In the genomic region with DNA sequence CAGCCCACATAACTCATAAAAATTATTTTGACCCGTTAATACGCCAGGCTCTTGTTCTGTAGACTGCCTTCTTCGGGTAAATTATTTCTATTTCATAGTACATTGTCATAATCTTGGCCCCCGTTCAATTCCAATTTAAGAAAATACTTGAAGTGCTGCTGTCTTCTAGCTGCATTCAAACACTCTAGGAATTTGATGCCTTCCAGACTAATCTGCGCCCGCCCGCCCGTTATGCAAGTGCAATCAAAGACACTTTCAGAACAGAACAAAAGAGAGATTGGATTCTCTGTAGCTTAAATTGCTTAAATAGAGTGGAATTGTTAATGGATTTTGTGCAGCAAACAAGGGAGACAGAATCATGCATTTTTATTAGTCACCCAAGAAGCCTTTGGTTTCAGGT, we compare ENCODE assay signal across 19 mouse cellular contexts.
DNase-seq lines count a peak whose midpoint lies in the region; ATAC-seq lines count a peak whose summit lies in the region.
"Had no signal": no experiment of that assay in that cellular context is flagged by ENCODE, and none has a peak within 500 bp of the region (broad histone marks: within the 10 kb centered on the region; RNA-seq: fewer than 3 reads in every experiment).

No protein-coding gene starts in this region.

- H3K9me3 ChIP-seq in forebrain, embryonic 11.5 days (ENCODE audit: control insufficient read depth, low read length) = no peaks in the 10 kb centered on the region
- H3K9me3 ChIP-seq in forebrain, embryonic 12.5 days = no peaks in the 10 kb centered on the region
- no peaks in the 10 kb centered on the region for H3K9me3 ChIP-seq in hindbrain, embryonic 14.5 days (ENCODE audit: control insufficient read depth, low read length)
- no peaks in the 10 kb centered on the region for H3K9me3 ChIP-seq in hindbrain, embryonic 10.5 days
- H3K9me3 ChIP-seq in midbrain, embryonic 14.5 days (ENCODE audit: control insufficient read depth, low read length) = no peaks in the 10 kb centered on the region
- H3K9me3 ChIP-seq: embryonic facial prominence, embryonic 13.5 days; intestine, embryonic 15.5 days; kidney, embryonic 15.5 days had no signal

- no peak overlapping the region for H3K27ac ChIP-seq in forebrain, embryonic 11.5 days (ENCODE audit: low read depth, low read length)
- no peak overlapping the region for H3K27ac ChIP-seq in forebrain, embryonic 12.5 days
- no peak overlapping the region; the same call in 1 of the 2 replicates for H3K27ac ChIP-seq in hindbrain, embryonic 14.5 days
- no peak overlapping the region for H3K27ac ChIP-seq in hindbrain, embryonic 10.5 days
- no peak overlapping the region for H3K27ac ChIP-seq in midbrain, embryonic 14.5 days (replicated peaks; ENCODE audit: low read depth, low read length)
- H3K27ac ChIP-seq: embryonic facial prominence, embryonic 13.5 days; intestine, embryonic 15.5 days; kidney, embryonic 15.5 days; stomach, postnatal 0 days had no signal

- H3K9ac ChIP-seq in forebrain, embryonic 11.5 days (ENCODE audit: low read length) = no peak overlapping the region
- no peak overlapping the region for H3K9ac ChIP-seq in forebrain, embryonic 12.5 days
- no peak overlapping the region for H3K9ac ChIP-seq in hindbrain, embryonic 14.5 days
- no peak overlapping the region for H3K9ac ChIP-seq in midbrain, embryonic 14.5 days (replicated peaks; ENCODE audit: low read length)
- H3K9ac ChIP-seq: embryonic facial prominence, embryonic 13.5 days; intestine, embryonic 15.5 days; kidney, embryonic 15.5 days had no signal

- H3K4me1 ChIP-seq in forebrain, embryonic 11.5 days (replicated peaks; ENCODE audit: control insufficient read depth, insufficient read depth, low read length) = no peaks in the 10 kb centered on the region
- H3K4me1 ChIP-seq in forebrain, embryonic 12.5 days = peaks cover 11% of the 10 kb centered on the region
- H3K4me1 ChIP-seq in hindbrain, embryonic 14.5 days (replicated peaks; ENCODE audit: control insufficient read depth, insufficient read depth, low read length) = 0 out of 2 replicates have a peak, but pooled peaks cover 2% of the 10 kb centered on the region
- no peaks in the 10 kb centered on the region for H3K4me1 ChIP-seq in hindbrain, embryonic 10.5 days (replicated peaks)
- H3K4me1 ChIP-seq in midbrain, embryonic 14.5 days (ENCODE audit: control insufficient read depth, insufficient read depth, low read length) = no peaks in the 10 kb centered on the region; the same call in 1 of the 2 replicates
- H3K4me1 ChIP-seq: intestine, embryonic 15.5 days; kidney, embryonic 15.5 days had no signal

- H3K36me3 ChIP-seq in forebrain, embryonic 11.5 days (ENCODE audit: control insufficient read depth, insufficient read depth, low read length) = no peaks in the 10 kb centered on the region
- H3K36me3 ChIP-seq in forebrain, embryonic 12.5 days (replicated peaks) = peaks cover 4% of the 10 kb centered on the region; the same call in 1 of the 2 replicates
- no peaks in the 10 kb centered on the region for H3K36me3 ChIP-seq in hindbrain, embryonic 14.5 days (replicated peaks; ENCODE audit: control insufficient read depth, insufficient read depth)
- no peaks in the 10 kb centered on the region for H3K36me3 ChIP-seq in hindbrain, embryonic 10.5 days
- 0 out of 2 replicates have a peak, but pooled peaks cover 3% of the 10 kb centered on the region for H3K36me3 ChIP-seq in midbrain, embryonic 14.5 days (ENCODE audit: control insufficient read depth, insufficient read depth, low read length)
- H3K36me3 ChIP-seq: embryonic facial prominence, embryonic 13.5 days; intestine, embryonic 15.5 days; kidney, embryonic 15.5 days had no signal

- DNase-seq in forebrain, embryonic 11.5 days (ENCODE audit: low spot score) = peak; percentile 61
- peak; percentile 36 for DNase-seq in hindbrain, embryonic 14.5 days (ENCODE audit: low spot score)
- DNase-seq in hindbrain, embryonic 10.5 days (ENCODE audit: low spot score) = no peak
- peak; percentile 4 for DNase-seq in R1 (ENCODE audit: low read depth, low spot score)
- DNase-seq in midbrain, embryonic 14.5 days = peak; percentile 62
- no peak for DNase-seq in layer of hippocampus, postnatal 36 days
- no peak for DNase-seq in cerebellum, postnatal 25 days
- DNase-seq: adrenal gland, postnatal 10 days; cerebellum, adult 2 months; liver; lung, adult 18-20 months; lung, postnatal 4 days; right cerebral cortex, postnatal 14 days; thymus, postnatal 36 days had no signal

- H3K4me2 ChIP-seq in forebrain, embryonic 11.5 days (ENCODE audit: low read depth, low read length, severe bottlenecking) = no peak overlapping the region
- no peak overlapping the region for H3K4me2 ChIP-seq in forebrain, embryonic 12.5 days
- H3K4me2 ChIP-seq in hindbrain, embryonic 14.5 days (replicated peaks) = no peak overlapping the region
- no peak overlapping the region for H3K4me2 ChIP-seq in midbrain, embryonic 14.5 days (ENCODE audit: low read length)
- H3K4me2 ChIP-seq: embryonic facial prominence, embryonic 13.5 days; intestine, embryonic 15.5 days; kidney, embryonic 15.5 days had no signal

- WGBS in forebrain, embryonic 11.5 days = 32% methylated on average over 8 of the region's 8 CpGs
- WGBS in forebrain, embryonic 12.5 days = 24% methylated on average over 8 of the region's 8 CpGs
- 66% methylated on average over 8 of the region's 8 CpGs for whole genome bisulfite sequencing in hindbrain, embryonic 14.5 days
- 85% methylated on average over 8 of the region's 8 CpGs for WGBS in hindbrain, embryonic 10.5 days
- 28% methylated on average over 8 of the region's 8 CpGs for WGBS in midbrain, embryonic 14.5 days

- ATAC-seq in forebrain, embryonic 11.5 days (replicated peaks; ENCODE audit: low FRiP score) = no peak; the same call in 1 of the 2 replicates
- no peak for ATAC-seq in forebrain, embryonic 12.5 days (ENCODE audit: low FRiP score)
- ATAC-seq in hindbrain, embryonic 14.5 days (ENCODE audit: low FRiP score) = no peak
- ATAC-seq in midbrain, embryonic 14.5 days (ENCODE audit: low FRiP score, low TSS enrichment) = no peak
- ATAC-seq: intestine, embryonic 15.5 days had no signal

- H3K4me3 ChIP-seq in forebrain, embryonic 11.5 days (ENCODE audit: low read depth, low read length) = no peak overlapping the region
- no peak overlapping the region for H3K4me3 ChIP-seq in forebrain, embryonic 12.5 days (replicated peaks)
- no peak overlapping the region for H3K4me3 ChIP-seq in hindbrain, embryonic 14.5 days (replicated peaks; ENCODE audit: low read length)
- H3K4me3 ChIP-seq in hindbrain, embryonic 10.5 days = no peak overlapping the region
- no peak overlapping the region for H3K4me3 ChIP-seq in midbrain, embryonic 14.5 days (replicated peaks; ENCODE audit: low read depth, low read length)
- H3K4me3 ChIP-seq: embryonic facial prominence, embryonic 13.5 days; intestine, embryonic 15.5 days; kidney, embryonic 15.5 days had no signal

- no peaks in the 10 kb centered on the region for H3K27me3 ChIP-seq in forebrain, embryonic 11.5 days (ENCODE audit: control insufficient read depth, insufficient read depth, low read length)
- H3K27me3 ChIP-seq in forebrain, embryonic 12.5 days = no peaks in the 10 kb centered on the region
- no peaks in the 10 kb centered on the region for H3K27me3 ChIP-seq in hindbrain, embryonic 14.5 days (ENCODE audit: control insufficient read depth, insufficient read depth, low read length)
- no peaks in the 10 kb centered on the region for H3K27me3 ChIP-seq in hindbrain, embryonic 10.5 days (ENCODE audit: insufficient read depth, poor library complexity, severe bottlenecking)
- no peaks in the 10 kb centered on the region for H3K27me3 ChIP-seq in midbrain, embryonic 14.5 days (ENCODE audit: control insufficient read depth, insufficient read depth, low read length)
- H3K27me3 ChIP-seq: embryonic facial prominence, embryonic 13.5 days; intestine, embryonic 15.5 days; kidney, embryonic 15.5 days had no signal

Comparison
In these comparisons a context has a peak if more than half of its experiments do, and no peak if none do; other contexts are left out.
1. DNase-seq: peak in forebrain, embryonic 11.5 days (single experiment), hindbrain, embryonic 14.5 days (single experiment), R1 (single experiment) and midbrain, embryonic 14.5 days (single experiment); none in hindbrain, embryonic 10.5 days (single experiment), layer of hippocampus, postnatal 36 days (0 of 2) and cerebellum, postnatal 25 days (0 of 2).